Mouse (Mus musculus): ENCODE data around the gene Gm20479.

Gm20479 gene

GRCm38 (mm10) chr7:27367976-27368375, 10.8 kb upstream of the Gm20479 start:
- no peak for DNase-seq (ENCODE audit: low spot score in 2 of 2)

- no peak for DNase-seq (ENCODE audit: low spot score in 2 of 2)
Measured at GRCm38 (mm10) chr7:27366082-27366844, 9.0 kb upstream of the Gm20479 start.

GRCm38 (mm10) chr7:27364379-27364778, 7.2 kb upstream of the Gm20479 start:
- DNase-seq (ENCODE audit: low spot score in 2 of 2) = no peak

GRCm38 (mm10) chr7:27361283-27361946, 4.2 kb upstream of the Gm20479 start:
- peak; percentile 97 to 99 for DNase-seq (ENCODE audit: low spot score in 2 of 2)

GRCm38 (mm10) chr7:27360749-27361148, 3.5 kb upstream of the Gm20479 start:
- no peak for DNase-seq (ENCODE audit: low spot score in 2 of 2)

GRCm38 (mm10) chr7:27359706-27360358, 2.6 kb upstream of the Gm20479 start:
- no peak for DNase-seq (ENCODE audit: low spot score in 2 of 2)

GRCm38 (mm10) chr7:27359162-27359561, 1.9 kb upstream of the Gm20479 start:
- DNase-seq (ENCODE audit: low spot score in 2 of 2) = no peak

GRCm38 (mm10) chr7:27357595-27357978, 368 bp upstream of the Gm20479 start:
- DNase-seq (ENCODE audit: low spot score in 2 of 2) = no peak

- no peak for DNase-seq (ENCODE audit: low spot score in 2 of 2)
Measured at GRCm38 (mm10) chr7:27356248-27356647, 971 bp downstream of the Gm20479 start.

GRCm38 (mm10) chr7:27355745-27356240, 1.4 kb downstream of the Gm20479 start, which contains the start of gene Shkbp1:
Gene Shkbp1, minus strand, starts transcription at chr7:27356019.
- DNase-seq (ENCODE audit: low spot score in 2 of 2) = peak; percentile 79 to 85

- no peak for DNase-seq (ENCODE audit: low spot score in 2 of 2)
Measured at GRCm38 (mm10) chr7:27355261-27355660, 2.0 kb downstream of the Gm20479 start.

- DNase-seq (ENCODE audit: low spot score in 2 of 2) = no peak
Measured at GRCm38 (mm10) chr7:27354783-27355182, 2.4 kb downstream of the Gm20479 start.

GRCm38 (mm10) chr7:27354144-27354543, 3.1 kb downstream of the Gm20479 start:
- no peak for DNase-seq (ENCODE audit: low spot score in 2 of 2)

- no peak for DNase-seq (ENCODE audit: low spot score in 2 of 2)
Measured at GRCm38 (mm10) chr7:27345444-27345843, 11.8 kb downstream of the Gm20479 start.

- no peak for DNase-seq (ENCODE audit: low spot score in 2 of 2)
Measured at GRCm38 (mm10) chr7:27342595-27342994, 14.6 kb downstream of the Gm20479 start.

- no peak for DNase-seq (ENCODE audit: low spot score in 2 of 2)
Measured at GRCm38 (mm10) chr7:27339519-27339918, 17.7 kb downstream of the Gm20479 start.

- DNase-seq (ENCODE audit: low spot score in 2 of 2) = no peak
Measured at GRCm38 (mm10) chr7:27339114-27339513, 18.1 kb downstream of the Gm20479 start.

GRCm38 (mm10) chr7:27337175-27337853, 19.9 kb downstream of the Gm20479 start, which contains the start of gene Ltbp4:
Gene Ltbp4, minus strand, starts transcription at chr7:27337692.
- DNase-seq (ENCODE audit: low spot score in 2 of 2) = no peak

- peak; percentile 87 to 90 for DNase-seq (ENCODE audit: low spot score in 2 of 2)
Measured at GRCm38 (mm10) chr7:27335928-27336823, 21.0 kb downstream of the Gm20479 start.

- DNase-seq (ENCODE audit: low spot score in 2 of 2) = no peak
Measured at GRCm38 (mm10) chr7:27335011-27335720, 22.1 kb downstream of the Gm20479 start.

Measured in urinary bladder, postnatal 36 days (tissue).